Mouse (Mus musculus) thymus, postnatal 36 days (tissue): ENCODE results near the gene Stard13.

Experiments used
- DNase-seq, 2 experiments: peaks; one replicate each; pipeline ENCODE4 v3.0.0; 2022; ENCODE audit warnings: mixed read lengths in 2 of 2

The Stard13 gene

DNA sequence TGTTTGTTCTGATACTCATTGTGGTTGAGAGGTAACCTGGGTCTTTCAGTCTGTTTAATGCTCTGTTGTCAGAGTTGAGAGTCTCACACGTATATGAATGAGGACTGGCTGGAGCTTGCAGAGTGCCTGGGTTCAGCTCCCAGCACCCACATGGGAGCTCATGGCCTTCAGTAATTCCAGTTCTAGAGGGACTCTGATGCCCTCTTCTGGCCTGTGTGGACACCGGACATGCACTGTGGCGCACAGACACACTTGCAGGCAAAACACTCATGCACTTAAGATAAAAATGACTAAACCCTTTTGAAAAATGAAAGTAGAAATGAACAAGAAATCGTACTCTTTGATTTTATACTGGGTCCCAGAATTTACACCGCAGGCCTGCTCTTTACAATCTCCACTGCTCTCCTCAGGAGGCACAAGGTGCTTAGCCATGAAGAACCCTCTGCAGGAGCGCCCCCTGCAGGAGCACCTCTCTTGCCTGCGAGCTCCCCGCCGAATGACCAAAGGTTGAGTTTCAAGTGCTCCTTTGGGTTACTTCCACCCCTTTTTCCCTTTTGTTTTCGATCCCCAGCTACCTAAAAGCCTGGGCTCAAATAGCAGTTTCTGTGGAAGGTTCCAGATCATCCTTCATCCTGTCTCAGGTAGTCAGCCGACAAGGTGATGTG, 178.1 kb downstream of the Stard13 start:
- DNase-seq: no peak

DNA sequence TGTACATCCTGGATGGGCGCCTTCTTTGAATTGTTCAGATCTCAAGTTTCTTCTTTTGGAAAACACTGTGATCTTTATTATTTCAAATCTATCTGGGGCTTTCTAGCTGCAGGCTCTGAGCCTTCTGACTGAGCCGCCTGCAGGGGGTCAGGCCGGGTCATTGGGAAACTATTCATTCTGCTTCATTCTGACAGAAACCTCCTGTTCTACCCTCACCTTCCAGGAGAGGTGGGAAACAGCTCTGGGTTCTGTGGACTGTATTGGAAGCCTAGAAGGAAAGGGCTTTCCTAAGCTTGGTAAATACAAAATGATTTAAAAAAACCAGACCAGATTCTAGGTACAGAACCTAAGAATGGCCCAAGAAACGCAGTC, 178.9 kb downstream of the Stard13 start:
- no peak for DNase-seq

DNA sequence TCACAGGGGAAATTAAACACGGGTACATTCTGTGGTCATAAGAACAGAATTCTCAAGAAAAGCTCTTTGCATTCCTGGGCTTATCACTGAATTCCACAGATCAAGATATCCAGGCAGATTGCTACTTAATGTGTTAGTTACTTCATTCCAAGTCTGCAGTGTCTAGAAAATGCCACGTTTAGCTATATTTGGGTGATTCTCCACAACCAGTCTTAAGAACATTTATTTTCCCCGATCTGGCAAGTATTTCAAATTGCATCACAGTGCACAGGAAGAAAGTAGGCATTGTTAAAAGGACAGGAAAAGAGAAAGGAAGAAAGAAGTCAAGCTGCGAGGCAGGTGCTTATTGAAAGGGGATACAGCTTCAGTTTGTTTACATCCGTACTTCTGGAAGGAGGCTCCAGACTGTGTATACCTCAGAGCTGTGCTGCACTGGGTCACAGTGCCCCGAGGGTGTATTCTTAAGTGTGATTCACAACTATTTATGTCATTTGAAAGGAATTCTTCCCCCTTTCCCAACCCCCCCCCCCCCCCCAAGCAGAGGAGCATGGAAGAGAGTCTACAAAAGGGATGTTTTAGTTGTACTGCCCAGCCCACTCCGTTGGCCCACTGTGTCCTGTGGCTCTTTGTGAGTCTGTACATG, 179.4 kb downstream of the Stard13 start:
- no peak for DNase-seq

DNA sequence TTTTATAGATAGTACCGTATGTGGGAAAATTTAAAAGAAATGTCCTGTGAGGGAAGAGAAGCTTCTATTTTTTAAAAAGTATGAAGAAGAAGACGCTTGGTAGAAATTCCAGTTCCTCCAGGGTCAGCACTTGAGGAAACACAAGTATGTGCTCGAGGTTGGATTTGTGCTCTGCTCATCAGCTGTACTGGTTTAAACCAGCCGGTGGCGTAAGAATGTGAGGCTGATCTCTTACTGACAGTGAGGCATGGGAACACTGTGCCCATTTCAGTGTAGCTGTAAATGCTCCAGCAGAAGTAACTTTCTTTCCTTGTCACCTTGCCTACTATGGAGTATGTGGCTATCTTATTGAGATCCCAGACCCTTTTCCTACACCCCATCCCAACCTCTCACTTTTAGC, 180.4 kb downstream of the Stard13 start:
- DNase-seq: no peak

DNA sequence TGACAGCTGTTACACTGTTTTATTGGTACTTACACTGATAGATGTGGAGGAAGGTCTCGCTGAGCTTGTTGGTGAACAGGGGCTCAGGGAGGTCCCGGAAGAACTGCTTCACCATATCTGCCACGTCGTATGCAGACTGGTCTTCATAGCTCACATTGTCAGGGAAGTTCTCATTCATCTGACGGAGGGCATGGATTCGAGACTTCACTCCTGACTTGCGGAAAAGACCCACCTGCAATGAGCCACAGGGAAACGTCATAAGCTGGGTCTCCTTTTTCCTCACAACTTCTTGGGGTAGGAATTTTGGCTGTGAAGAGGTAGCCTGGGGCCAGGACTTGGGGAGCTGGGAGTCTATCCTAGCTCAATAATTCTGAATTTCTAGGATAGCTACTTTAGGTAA, 181.3 kb downstream of the Stard13 start:
- no peak for DNase-seq

DNA sequence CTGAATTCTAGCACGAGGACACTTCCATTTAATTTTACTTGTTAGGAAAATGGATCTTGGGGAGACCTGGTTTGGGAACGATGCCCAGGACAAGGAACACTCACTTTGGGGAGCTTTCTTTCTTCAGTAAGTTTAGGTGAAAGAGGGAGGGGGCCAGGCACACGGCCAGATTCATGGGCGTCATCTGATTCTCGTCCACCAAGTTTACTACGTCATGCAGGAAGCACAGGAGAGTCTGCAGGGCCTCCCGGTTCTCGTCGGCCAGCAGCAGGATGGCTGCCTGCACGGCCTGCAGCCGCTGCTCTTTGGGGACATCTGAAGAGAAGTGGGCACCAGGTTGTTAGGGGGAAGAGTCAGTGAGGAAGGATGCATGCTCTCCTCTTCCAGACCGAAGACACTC, 186.1 kb downstream of the Stard13 start:
- no peak for DNase-seq

DNA sequence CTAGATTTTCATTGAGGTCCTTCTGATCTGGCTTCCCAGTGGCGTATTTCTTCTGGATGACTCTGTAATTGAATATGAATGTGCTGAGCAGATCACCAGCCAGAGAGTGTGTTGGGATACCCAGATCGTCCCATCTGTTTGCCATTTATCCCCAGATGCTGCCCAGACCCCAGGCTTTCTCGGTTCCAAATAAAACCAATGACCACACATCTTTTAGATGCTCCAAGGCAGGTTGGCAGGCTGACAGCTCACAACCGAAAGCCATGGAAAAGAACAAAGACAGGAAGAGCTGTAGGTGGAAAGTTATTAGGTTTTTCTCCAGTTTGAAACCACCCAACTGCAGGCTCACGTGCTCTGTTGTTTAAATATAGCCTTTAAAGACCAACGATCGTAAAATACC, 186.7 kb downstream of the Stard13 start:
- no peak for DNase-seq

DNA sequence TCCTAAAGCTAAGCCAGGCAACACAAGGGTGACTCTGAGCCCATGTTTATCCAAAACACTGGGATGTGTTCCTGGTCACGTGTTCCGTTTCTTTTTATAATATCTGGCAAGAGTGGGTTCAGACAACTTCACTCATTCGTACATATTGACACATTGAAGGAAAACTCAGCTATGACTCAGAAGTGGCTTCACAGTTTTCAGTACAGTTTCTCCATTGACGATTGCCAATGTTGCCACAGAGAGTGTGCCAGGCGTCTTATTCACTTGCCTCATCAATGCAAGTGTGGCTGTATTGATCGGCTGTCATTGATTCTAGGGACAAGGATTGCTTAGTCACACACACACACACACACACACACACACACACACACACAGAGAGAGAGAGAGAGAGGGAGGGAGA, 187.5 kb downstream of the Stard13 start:
- DNase-seq: no peak

DNA sequence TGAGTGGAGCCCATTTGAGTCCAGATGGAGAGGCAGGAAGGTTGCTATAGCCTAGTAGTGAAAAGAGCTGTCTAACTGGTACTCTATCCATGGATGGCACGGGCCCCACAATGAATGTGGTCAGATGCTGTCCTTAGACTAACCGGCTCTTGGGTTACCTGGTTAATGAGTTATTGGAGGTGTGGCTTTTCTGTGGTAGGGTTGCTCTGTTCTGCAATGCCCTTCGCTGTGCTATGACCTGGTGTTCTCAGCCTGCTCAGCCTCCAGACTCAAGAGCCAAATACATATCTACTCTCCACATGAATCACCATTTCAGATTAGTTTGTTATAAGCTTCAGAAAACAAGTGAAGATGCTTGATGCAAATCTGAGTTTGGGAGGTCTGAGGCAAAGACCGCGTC, 190.7 kb downstream of the Stard13 start:
- no peak for DNase-seq

DNA sequence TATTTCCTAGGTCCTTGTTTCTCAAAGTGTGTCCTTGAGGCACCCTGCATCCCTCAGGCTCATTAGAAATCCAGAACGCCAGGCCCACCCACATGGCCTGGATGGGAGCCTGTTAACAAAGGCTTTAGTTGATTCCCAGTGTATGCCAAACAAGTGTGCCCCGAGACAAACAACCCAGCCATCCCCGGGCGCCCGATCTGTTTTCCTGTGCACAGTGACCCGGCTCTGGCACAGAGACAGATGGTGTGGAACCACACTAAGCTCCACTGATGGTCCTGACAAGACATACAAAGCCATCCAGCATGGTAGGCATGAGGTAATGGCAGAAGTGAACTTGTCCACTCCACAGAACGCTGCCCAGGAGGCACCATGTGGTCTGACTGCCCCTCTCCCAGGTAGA, 195.8 kb downstream of the Stard13 start:
- no peak for DNase-seq

DNA sequence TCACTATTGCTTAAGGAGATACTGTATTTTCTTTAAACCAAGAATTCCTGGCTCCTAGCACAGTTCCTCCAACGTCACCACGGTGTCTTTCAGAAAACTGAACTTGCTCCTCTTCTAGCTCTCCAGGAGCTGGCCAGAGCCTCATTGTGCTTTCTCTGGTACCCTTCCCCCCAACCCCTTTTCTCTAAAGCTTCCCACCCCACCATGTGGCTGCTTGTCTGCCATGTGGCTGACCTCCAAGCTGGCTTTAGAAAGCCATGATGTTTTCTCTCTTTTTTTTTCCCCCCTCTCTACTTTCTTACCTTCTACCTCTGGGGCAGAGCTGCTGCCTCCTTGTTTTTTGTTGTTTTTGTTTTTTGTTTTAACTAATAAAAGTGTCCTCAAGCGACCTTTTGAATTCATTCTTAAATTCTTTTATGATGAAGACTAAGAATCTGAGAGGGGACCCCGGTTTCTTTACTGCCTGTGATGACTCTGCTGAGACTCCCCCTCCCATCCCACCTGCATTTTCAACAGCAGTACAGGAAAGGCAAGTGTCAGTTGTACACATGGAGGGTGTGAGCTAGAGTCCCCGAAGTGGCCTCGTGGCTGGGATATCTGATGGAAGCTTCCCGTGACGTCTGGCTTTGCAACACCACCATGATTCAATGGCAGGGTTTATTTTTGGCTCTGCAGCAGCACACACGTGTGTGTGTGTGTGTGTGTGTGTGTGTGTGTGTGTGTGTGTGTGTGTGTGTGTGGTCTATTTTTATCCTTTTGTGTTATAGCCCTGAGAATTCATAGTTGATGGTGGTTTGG, 198.7 kb downstream of the Stard13 start:
- no peak for DNase-seq

DNA sequence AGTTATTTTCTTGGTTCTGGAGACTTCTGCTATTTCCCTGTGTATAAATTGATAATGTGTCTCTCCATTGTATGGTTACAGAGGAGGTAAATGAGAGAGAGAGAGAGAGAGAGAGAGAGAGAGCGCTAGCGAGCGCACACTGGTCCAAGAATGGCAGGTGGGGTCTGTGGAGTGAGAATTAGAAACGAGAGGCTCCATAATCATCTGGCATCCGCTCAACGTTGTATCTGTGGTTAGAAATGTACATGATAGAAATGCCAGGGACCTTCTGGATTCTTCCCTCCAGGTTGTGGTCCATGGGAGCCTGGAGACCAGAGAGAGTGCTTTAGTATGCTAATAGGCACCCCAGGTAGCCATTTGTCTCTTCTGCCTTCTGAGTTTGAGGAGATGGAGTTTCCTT, 204.7 kb downstream of the Stard13 start:
- DNase-seq: no peak

DNA sequence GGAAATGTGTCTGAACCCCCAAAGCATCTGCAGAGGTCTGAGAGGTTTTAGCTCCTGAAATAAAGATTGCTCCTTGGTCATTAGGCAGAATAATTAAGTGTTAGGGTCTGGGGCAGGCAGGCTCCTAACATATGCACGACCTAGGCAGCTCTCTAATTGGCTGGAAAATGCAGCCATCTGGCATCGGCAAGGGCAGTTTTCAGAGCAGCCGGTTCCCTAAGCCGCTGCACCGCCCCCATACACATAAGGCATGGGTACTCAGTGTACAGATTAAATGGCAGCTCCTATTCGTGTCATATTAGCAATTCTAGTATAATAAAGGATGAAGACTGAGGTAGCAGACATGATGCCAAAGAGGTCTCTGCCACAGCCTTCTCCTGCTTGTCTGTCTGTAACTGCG, 206.5 kb downstream of the Stard13 start:
- no peak for DNase-seq

DNA sequence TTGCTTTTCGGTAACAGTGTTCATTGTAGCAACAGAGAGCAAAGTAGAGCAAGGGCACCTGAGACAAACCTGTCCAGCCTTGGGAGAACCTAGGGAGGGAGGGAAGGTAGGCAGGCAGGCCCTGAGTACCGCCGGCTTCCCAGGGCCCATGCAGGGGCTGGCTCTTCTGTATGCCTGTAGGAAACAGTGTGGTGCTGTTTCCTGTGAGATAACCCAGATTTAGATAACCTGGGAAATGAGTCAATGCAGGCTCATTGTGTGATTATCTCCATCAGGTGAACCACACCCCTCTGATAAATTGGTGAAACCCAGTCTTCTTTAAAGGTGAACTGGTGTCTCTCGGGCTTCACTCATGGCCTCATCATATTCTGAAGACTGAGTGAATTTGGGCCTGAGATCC, 207.6 kb downstream of the Stard13 start:
- DNase-seq: no peak

DNA sequence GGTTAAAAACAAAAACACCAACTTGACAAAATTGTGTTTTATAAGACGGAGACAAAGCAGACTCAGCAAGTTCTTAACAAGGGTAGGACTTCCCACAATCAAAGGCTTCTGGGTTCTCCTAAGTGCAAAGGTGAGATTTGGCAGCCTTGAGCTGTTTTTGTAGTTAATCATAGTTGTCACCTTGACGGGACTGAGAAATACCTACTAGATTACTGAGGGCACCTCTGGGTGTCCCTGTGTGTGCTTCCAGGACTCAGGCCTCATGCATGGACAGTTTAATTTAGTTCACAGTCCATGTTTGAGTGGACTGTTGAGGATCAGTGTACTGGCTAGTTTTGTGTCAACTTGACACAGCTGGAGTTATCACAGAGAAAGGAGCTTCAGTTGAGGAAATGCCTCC, 209.2 kb downstream of the Stard13 start:
- no peak for DNase-seq

DNA sequence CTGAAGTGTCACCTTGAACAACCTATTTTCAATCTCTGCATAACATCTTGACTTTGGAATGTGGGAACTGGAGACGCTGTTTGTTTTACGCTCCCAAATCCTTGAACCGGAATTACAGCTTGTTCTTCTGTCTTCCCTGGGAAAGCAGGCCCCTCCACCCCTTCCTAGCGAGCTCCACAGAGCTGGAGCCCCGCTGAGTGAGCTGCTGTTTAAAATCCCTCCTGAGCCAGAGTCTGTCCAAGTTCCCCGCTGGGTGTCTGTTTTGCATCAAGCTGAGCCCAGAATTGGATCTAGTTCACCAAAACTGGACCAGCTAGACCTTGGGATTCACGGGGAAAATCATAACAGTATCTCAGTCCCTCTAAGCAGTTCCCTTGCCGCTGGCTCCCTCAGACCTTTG, 210.2 kb downstream of the Stard13 start:
- DNase-seq: no peak

DNA sequence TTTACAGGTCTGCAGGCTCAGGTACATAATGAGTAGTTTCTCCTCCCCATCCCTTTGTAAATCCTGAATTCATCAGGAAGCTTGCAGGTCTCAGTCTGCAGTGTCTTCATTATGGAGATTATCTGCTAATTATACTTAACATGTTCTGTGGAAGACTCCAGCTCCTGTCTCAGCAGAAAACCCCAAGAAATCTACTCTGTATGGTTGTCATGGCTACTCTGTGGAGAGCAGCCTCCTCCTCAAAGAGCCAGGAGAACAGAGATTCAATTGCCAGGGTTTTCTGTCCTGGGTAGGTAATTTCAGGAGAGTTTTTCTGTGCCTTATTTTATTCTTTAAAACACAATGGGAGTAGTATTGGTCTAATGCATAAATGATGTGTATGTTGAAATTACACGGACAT, 210.7 kb downstream of the Stard13 start:
- no peak for DNase-seq

DNA sequence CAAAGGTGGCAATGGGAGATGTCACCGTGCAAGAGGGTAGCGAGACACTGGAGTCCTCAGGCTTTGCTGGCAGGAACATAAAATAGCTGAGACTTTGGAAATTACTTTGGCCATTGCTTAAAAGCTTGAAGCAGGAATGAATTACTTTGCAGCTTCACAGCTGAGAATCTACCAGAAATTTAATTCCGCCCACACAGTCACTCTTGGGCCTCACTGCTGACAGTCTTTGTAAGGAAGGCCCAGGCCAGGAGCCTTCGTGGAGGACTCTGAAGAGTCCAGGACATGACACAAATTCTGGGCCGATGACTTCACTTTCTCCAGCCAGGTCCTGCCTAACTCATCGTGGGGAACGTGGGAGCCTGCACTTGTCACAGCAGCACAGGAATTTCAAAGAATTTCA, 211.6 kb downstream of the Stard13 start:
- DNase-seq: no peak

DNA sequence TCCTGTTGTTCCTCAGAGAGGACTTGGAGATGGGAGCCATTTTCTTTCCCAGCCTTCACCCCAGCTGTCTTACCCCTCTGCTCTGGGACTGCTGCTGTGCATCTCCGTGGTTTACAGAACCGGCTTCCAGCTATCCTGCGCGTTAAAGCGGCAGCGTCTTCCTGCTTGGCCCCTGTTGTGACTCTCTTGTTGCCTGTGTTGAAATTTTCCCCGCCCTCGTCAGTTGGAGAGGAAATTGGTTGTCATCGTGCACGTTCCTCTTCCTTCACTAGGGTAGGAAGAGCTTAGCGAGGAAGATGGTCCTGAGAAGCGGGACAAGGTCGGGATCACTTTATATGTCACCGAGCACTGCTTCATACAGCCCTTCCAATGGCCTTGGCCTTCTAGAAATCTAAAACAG, 212.8 kb downstream of the Stard13 start:
- DNase-seq: no peak

DNA sequence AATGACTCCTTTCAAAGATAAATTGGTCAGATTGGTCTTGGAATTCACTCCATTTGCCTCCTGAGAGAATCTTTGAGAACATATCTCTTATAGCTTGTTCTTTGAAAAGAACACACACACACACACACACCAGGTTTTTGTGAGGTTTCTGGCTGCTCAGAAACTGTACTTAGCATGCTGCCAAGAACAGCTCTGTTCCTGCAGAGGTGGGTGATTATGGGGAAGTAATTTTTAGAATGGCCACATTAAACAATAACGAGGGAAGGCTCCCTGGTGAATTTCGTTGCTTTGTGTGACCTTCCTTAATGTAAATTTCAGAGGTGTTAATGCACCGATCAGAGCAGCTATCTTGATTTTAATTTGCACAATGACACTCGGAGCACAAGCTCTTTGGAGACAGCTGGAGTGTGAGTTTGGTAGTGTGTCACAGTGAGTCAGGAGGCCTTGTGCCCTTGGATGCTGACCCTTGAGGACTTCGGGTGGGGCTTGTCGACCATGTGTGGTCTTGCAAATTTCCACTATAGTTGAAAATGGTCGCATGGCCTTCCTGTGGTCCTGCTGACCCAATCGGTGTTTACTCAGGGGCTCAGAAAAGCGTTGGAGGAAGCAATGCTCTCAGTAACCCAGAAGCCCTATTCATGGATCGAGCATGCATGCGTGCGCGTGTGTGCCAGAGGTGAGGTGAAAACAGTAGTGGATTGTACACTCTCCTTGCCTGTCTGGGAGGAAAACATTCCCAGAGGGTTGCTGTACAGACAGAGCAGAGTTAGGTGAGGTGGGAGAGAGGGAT, 213.4 kb downstream of the Stard13 start:
- DNase-seq: no peak

DNA sequence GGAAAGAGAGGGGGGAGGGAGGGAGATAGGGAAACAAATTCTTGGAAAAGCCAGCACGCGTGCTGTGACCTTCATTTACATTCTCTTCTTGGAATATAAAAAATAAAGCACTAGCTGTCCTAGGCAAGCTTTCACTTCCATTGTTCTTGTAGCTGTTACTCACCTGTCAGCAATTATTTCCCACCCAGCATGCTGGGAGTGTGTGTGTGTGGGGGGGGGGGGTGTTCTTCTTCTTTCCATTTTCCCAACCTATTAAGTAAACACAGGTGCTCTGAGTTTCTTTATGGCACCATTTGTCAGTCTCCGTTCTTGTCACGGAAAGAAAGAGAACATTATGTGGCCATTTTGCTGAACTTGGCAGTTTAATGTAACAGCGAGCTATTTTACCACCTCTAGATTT, 214.7 kb downstream of the Stard13 start:
- DNase-seq: no peak

DNA sequence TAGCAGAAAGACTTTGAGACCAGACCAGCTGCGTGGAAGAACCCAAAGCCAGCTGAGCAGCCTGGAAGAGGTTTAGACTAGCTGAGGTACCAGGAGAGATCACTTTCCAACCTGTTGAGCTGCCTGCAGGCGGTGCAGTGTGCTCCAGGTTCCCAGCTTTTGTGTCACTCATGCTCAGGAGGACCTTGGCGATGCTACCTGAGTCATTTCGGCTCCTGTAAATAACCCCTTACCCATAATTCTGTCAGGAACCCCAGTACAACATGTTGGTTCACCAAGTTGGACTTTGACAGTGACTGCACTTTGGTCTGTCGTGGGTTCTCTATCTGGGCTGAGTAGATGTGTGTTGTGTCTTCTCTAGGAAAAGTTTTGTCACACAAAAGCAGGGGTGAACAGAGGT, 215.2 kb downstream of the Stard13 start:
- DNase-seq: no peak

DNA sequence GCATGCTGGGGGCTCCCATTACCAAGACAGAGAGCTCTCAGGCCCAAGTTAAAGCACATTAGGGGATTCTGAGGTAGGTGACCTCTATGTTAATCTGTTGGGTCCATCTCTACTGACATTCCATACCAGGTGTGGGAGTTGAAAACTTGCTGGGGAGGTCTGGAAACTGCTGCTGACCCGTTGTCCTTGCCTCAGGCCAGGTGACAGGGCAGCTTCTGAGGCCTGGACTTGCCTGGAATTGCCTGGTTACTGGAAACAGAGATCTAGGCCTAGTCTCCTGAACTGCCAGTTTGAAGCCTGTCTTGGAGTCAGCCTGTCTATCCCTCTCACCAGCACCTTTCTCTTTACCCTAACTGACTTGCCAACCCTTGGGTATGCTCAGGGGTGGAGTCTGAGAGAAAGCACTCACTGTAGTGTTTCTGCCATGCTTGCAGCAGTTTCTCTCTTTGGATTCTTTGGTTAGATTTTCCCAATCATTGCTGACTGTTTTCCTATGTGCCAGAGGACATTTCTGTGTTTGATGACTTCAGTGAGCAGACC, 229.3 kb downstream of the Stard13 start:
- no peak for DNase-seq
